Mouse (Mus musculus): ENCODE measurements around the gene Gm43638.
"Not testable (repeated sequence)": the region's sequence is repeated elsewhere in the genome, so short reads cannot be mapped to it uniquely, and the experiment has no call there.

GRCm38 (mm10) chr5:87523561-87523960 is 37.0 kb upstream of the Gm43638 start:
- TF ChIP-seq CTCF (IDR thresholded peaks at IDR 0.05; ENCODE audit: borderline replicate concordance, control insufficient read depth, extremely low read depth, insufficient read depth, low read length, poor library complexity); POLR2A (IDR thresholded peaks at IDR 0.05; ENCODE audit: control insufficient read depth, extremely low read depth, insufficient read depth, low read length, poor library complexity): not testable (repeated sequence)
